Mouse (Mus musculus): Measurements from ENCODE around the gene Hnrnpa3. TPM values are rescaled to one million over a fixed set of nuclear protein-coding genes. Genes with fewer than 3 reads are reported as not detected.

Gene Hnrnpa3
- polyA plus RNA-seq, 1 experiment from 2014 or later: 299 TPM

GRCm38 (mm10) chr2:75661106-75661505 is 2.0 kb downstream of the Hnrnpa3 start:
- Histone ChIP-seq H3K27ac (no peak overlapping the region), H3K27me3 (replicated peaks) (no peaks in the 10 kb centered on the region), H3K4me2 (replicated peaks) (peak overlapping the region; percentile 72), H3K36me3 (0 out of 2 replicates have a peak, but pooled peaks cover 4% of the 10 kb centered on the region), H3K9ac (peak overlapping the region; percentile 99; the same call in 1 of the 2 replicates), H3K9me3 (no peaks in the 10 kb centered on the region), H3K4me3 (replicated peaks) (peak overlapping the region; percentile 90), H3K4me1 (replicated peaks) (peaks cover 5% of the 10 kb centered on the region; the same call in 1 of the 2 replicates)
- no peak for ATAC-seq
- 11% methylated on average over 2 of the region's 2 CpGs for WGBS

DNA sequence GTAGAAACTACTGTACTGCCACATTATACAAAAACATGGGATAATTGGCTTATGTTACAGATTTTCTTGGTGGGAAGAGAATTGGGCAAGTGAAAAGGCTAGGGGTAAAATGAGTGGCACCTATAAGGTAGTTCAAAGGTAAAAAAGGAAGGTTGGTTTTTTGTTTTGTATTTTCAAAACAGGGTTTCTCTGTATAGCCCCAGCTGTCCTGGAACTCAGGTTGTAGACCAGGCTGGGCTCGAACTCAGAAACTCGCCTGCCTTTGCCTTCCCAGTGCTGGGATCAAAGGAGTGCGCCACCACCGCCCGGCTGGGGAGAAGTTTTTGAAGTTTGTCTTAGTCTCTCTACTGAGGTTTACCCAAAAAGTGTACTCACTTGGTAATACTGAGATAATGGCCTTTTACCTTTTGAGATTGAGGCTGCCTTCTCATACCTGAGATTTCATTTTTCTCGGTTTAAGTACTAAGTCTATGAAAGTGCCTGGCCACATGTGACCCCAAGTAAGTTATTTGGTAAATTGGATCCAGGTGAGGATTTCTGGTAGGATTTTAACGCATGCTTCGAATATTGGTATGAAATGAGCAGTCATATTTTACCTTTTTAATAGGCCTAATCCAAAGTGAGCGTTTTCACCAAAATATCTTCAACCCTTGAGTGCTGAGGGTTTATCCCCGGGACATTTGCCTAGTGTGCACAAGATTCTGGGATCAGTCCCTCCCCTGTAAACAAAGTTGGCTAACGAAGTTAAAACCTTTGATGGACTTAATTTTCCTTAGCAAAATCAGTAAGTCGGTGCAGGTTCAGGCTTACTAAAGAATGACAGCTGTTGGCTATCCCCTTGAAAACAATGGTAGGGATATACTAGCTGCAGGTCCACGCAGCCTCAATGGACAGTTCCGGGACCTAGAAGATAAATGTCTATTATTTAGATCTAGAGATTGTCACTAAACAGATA is 10.7 kb downstream of the Hnrnpa3 start:
- peak; percentile 22; the same call in 1 of the 2 replicates for ATAC-seq
- Histone ChIP-seq H3K9me3 (no peaks in the 10 kb centered on the region), H3K27ac (no peak overlapping the region), H3K4me2 (replicated peaks) (no peak overlapping the region), H3K4me1 (replicated peaks) (no peaks in the 10 kb centered on the region), H3K4me3 (replicated peaks) (no peak overlapping the region), H3K36me3 (peaks cover 3% of the 10 kb centered on the region; the same call in 1 of the 2 replicates), H3K9ac (no peak overlapping the region), H3K27me3 (replicated peaks) (no peaks in the 10 kb centered on the region)
- WGBS: 44% methylated on average over 14 of the region's 14 CpGs

GRCm38 (mm10) chr2:75670446-75671336 is 11.6 kb downstream of the Hnrnpa3 start:
- 75% methylated on average over 6 of the region's 6 CpGs for WGBS
- Histone ChIP-seq H3K4me2 (replicated peaks) (no peak overlapping the region), H3K9ac (no peak overlapping the region), H3K9me3 (no peaks in the 10 kb centered on the region), H3K36me3 (peaks cover 3% of the 10 kb centered on the region; the same call in 1 of the 2 replicates), H3K27me3 (replicated peaks) (no peaks in the 10 kb centered on the region), H3K27ac (no peak overlapping the region), H3K4me1 (replicated peaks) (no peaks in the 10 kb centered on the region), H3K4me3 (replicated peaks) (no peak overlapping the region)
- ATAC-seq: 0 out of 2 replicates have a peak, but pooled peaks have one; percentile 5

- H3K4me1 ChIP-seq (replicated peaks): no peaks in the 10 kb centered on the region
- no peaks in the 10 kb centered on the region for H3K27me3 ChIP-seq (replicated peaks)
- 75% methylated on average over 2 of the region's 2 CpGs for WGBS
- ATAC-seq: peak; percentile 16; the same call in 1 of the 2 replicates
- H3K4me2 ChIP-seq (replicated peaks): no peak overlapping the region
- no peak overlapping the region for H3K4me3 ChIP-seq (replicated peaks)
- H3K27ac ChIP-seq: no peak overlapping the region
- H3K36me3 ChIP-seq: peaks cover 6% of the 10 kb centered on the region
- H3K9me3 ChIP-seq: no peaks in the 10 kb centered on the region
- no peak overlapping the region for H3K9ac ChIP-seq
These were observed 12.2 kb downstream of the Hnrnpa3 start for GRCm38 (mm10) chr2:75671337-75671660.

DNA sequence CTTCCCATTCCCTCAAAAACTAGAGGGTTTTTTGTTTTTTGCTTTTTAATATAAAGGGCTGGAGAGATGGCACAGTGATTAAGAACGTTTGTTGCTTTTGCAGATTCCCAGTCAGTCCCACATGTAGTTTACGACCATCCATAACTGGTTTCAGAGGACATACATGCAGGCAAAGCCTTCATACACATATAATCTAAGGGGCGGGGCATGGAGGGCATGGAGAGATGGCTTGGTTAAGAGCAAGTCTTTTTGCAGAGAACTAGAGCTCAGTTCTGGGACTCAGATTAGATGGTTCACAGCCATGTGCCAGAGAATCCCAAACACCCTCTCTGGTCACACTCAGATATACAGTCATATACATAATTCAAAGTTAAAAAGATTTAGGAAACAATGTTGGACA is 13.5 kb downstream of the Hnrnpa3 start:
- 68% methylated on average over 3 of the region's 3 CpGs for WGBS
- Histone ChIP-seq H3K4me2 (replicated peaks) (no peak overlapping the region), H3K4me3 (replicated peaks) (no peak overlapping the region), H3K36me3 (peaks cover 16% of the 10 kb centered on the region), H3K27me3 (replicated peaks) (no peaks in the 10 kb centered on the region), H3K4me1 (replicated peaks) (no peaks in the 10 kb centered on the region), H3K9ac (no peak overlapping the region), H3K27ac (no peak overlapping the region), H3K9me3 (no peaks in the 10 kb centered on the region)
- ATAC-seq: no peak

DNA sequence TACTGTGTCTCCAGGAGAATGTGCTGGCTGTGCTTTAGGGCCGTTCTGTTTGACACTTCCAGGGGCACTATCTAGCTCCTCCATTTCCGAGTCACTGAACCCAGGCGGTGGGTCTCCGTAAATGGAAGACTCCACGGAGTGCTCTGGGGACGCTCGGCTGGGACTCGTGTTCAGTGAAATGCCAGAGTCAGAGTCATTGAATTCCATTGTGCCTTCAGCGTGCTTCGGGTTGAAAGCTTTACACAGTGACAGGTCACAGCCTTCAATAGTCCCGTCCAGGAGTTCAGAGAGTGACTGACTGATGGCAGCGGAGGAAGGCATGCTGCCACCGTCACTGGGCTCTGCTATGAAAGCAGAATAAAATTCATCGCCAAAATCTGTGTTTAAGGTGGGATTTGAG is 17.5 kb downstream of the Hnrnpa3 start:
- Histone ChIP-seq H3K4me1 (replicated peaks) (0 out of 2 replicates have a peak, but pooled peaks cover 4% of the 10 kb centered on the region), H3K9me3 (no peaks in the 10 kb centered on the region), H3K27ac (no peak overlapping the region), H3K9ac (no peak overlapping the region), H3K27me3 (replicated peaks) (no peaks in the 10 kb centered on the region), H3K36me3 (peaks cover 19% of the 10 kb centered on the region), H3K4me2 (replicated peaks) (no peak overlapping the region), H3K4me3 (replicated peaks) (no peak overlapping the region)
- ATAC-seq: no peak
- WGBS: 91% methylated on average over 14 of the region's 14 CpGs

GRCm38 (mm10) chr2:75679947-75680346 is 20.9 kb downstream of the Hnrnpa3 start:
- H3K4me1 ChIP-seq (replicated peaks): peaks cover 16% of the 10 kb centered on the region; the same call in 1 of the 2 replicates
- ATAC-seq: no peak
- 90% methylated on average over 8 of the region's 8 CpGs for WGBS
- no peaks in the 10 kb centered on the region for H3K27me3 ChIP-seq (replicated peaks)
- no peaks in the 10 kb centered on the region for H3K9me3 ChIP-seq
- H3K9ac ChIP-seq: no peak overlapping the region
- H3K27ac ChIP-seq: no peak overlapping the region
- H3K4me2 ChIP-seq (replicated peaks): no peak overlapping the region
- no peak overlapping the region for H3K4me3 ChIP-seq (replicated peaks)
- peaks cover 16% of the 10 kb centered on the region for H3K36me3 ChIP-seq

GRCm38 (mm10) chr2:75681439-75681838 is 22.4 kb downstream of the Hnrnpa3 start:
- WGBS: 47% methylated on average over 7 of the region's 7 CpGs
- no peak overlapping the region for H3K27ac ChIP-seq
- H3K9me3 ChIP-seq: no peaks in the 10 kb centered on the region
- peaks cover 11% of the 10 kb centered on the region for H3K36me3 ChIP-seq
- no peaks in the 10 kb centered on the region for H3K27me3 ChIP-seq (replicated peaks)
- no peak overlapping the region for H3K9ac ChIP-seq
- H3K4me3 ChIP-seq (replicated peaks): no peak overlapping the region
- H3K4me1 ChIP-seq (replicated peaks): peaks cover 19% of the 10 kb centered on the region
- ATAC-seq: no peak
- no peak overlapping the region for H3K4me2 ChIP-seq (replicated peaks)

- Histone ChIP-seq H3K4me1 (replicated peaks) (peaks cover 19% of the 10 kb centered on the region), H3K9me3 (no peaks in the 10 kb centered on the region), H3K36me3 (peaks cover 2% of the 10 kb centered on the region; the same call in 1 of the 2 replicates), H3K4me2 (replicated peaks) (0 out of 2 replicates have a peak overlapping the region, but pooled peaks have one; percentile 11), H3K27ac (peak overlapping the region; percentile 73), H3K27me3 (replicated peaks) (no peaks in the 10 kb centered on the region), H3K4me3 (replicated peaks) (no peak overlapping the region), H3K9ac (no peak overlapping the region)
- no peak for ATAC-seq
- WGBS: 51% methylated on average over 15 of the region's 15 CpGs
These were observed 24.1 kb downstream of the Hnrnpa3 start for GRCm38 (mm10) chr2:75682978-75683709.

GRCm38 (mm10) chr2:75684526-75684925 is 25.5 kb downstream of the Hnrnpa3 start:
- no peak overlapping the region for H3K4me3 ChIP-seq (replicated peaks)
- 70% methylated on average over 3 of the region's 3 CpGs for WGBS
- peaks cover 19% of the 10 kb centered on the region for H3K4me1 ChIP-seq (replicated peaks)
- ATAC-seq: no peak
- no peaks in the 10 kb centered on the region for H3K27me3 ChIP-seq (replicated peaks)
- no peaks in the 10 kb centered on the region for H3K36me3 ChIP-seq
- no peak overlapping the region for H3K4me2 ChIP-seq (replicated peaks)
- no peak overlapping the region for H3K9ac ChIP-seq
- no peaks in the 10 kb centered on the region for H3K9me3 ChIP-seq
- H3K27ac ChIP-seq: no peak overlapping the region

DNA sequence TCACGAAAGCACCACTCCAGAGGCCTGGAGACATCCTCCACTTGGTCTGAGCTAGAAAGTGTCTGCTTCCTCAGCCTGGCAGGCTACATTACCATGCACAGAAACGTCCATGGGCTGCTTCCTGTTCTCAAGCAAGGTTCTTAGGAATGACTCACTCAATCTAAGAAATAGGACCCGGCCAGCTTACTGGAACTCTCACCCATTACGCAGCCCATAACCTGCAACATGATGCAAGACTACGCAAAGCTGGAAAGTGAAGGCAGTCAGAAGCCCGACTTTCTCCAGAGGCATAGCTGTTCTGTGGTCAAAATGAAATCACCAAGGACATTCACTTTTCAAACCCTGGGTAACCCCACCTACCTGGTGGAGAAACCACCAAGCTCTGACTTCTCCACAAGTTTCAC is 26.4 kb downstream of the Hnrnpa3 start:
- no peak overlapping the region for H3K4me3 ChIP-seq (replicated peaks)
- peak overlapping the region; percentile 7; the same call in 1 of the 2 replicates for H3K27ac ChIP-seq
- WGBS: 64% methylated on average over 6 of the region's 6 CpGs
- no peak overlapping the region for H3K9ac ChIP-seq
- no peaks in the 10 kb centered on the region for H3K27me3 ChIP-seq (replicated peaks)
- peak; percentile 24; the same call in 1 of the 2 replicates for ATAC-seq
- no peaks in the 10 kb centered on the region for H3K9me3 ChIP-seq
- H3K4me2 ChIP-seq (replicated peaks): no peak overlapping the region
- peaks cover 19% of the 10 kb centered on the region for H3K4me1 ChIP-seq (replicated peaks)
- H3K36me3 ChIP-seq: no peaks in the 10 kb centered on the region
